Mouse (Mus musculus): Measurements from ENCODE around the gene Cnih2.

Gene Cnih2

GRCm38 (mm10) chr19:5045531-5045930, 52.8 kb downstream of the Cnih2 start:
- no peak for DNase-seq (ENCODE audit: low spot score in 2 of 2)
